Mouse (Mus musculus): ENCODE results near the gene Lexm. TPM values are rescaled to one million over a fixed set of nuclear protein-coding genes. Genes with fewer than 3 reads are reported as not detected.

Lexm gene
- total and polyA plus RNA-seq, 3 experiments = not detected

DNA sequence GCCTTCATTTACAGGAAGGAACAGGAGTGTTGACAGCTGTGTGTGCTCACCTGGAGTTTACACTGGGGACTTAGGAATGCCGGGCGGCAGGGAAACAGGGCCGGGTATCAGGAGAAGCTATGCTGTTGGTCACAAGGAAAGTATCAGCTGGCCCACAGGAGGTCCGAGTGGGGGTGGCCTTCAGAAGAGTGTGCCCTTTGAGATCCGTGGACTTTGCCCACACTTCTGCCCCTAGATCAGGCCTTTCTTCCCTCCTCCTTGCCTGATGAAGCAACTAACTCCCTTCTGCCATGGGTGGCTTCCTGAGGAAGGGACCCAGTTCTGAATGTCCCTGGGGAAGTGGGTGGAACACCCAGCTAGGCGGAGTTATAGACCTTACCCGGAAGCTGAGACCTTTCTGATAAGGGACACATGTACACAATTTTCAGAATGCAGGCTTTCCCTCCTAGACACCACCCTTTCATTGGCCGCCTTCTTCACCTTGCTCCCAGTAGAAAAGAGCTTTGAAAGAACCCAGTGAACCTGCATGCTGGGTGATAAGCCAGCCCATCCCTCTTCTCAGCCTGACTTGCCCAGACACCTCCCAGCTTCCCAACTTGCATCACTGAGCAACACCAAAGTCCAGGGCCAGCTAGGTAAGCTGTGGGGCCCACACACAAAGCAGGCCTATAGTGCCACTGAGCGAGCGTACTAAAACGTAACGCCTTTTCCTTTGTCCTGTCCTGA lies 34.5 kb downstream of the Lexm start:
- DNase-seq = no peak

DNA sequence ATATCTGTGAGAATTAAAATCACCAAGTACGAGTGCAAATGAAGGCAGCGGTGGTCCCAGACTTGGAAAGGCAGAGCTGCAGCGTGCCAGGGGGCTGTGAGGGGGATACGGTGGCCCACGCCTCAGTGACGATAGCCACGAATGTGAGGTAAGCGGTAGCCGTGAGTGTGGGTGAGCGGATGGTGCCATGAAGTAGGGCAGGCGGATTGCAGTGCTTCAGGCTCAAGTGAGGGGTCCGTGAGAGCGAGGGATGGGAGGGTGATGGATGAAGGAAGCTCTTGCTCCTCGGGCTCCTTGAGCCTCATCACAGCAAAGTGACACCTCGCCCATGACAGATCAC lies 35.2 kb downstream of the Lexm start:
- no peak for DNase-seq

DNA sequence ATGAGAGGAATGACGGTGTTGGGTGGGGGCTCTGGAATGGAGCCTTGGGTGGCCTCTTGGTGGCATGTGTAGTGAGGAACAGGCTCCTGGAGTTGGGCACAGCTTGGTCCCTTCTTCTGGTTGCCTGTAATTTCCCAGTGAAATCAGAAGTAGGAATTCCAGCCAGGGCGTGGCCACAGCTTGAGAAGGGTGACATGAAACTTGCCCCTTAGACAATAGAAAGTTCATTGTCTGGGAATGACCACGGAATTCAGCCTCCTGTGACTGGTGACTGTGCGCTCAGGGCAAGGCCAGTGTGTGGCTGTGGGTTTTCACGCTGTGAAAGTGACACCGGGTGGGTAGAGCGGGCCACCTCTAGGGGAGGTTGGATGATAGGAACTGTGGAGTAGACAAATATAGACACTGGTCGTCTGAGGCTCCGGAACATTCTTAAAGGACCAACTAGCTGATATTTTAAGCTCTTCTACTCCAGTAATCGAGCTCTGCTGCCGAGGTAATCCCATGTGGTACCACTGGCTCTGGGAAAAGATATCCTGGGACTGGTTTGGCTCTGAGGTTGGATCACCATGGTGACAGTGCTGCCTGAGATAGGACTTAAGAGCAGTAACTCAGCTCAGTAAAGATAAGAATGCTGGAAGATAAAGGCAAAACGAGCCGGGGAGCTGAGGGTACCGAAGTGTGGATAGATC lies 35.7 kb downstream of the Lexm start:
- no peak for DNase-seq

DNA sequence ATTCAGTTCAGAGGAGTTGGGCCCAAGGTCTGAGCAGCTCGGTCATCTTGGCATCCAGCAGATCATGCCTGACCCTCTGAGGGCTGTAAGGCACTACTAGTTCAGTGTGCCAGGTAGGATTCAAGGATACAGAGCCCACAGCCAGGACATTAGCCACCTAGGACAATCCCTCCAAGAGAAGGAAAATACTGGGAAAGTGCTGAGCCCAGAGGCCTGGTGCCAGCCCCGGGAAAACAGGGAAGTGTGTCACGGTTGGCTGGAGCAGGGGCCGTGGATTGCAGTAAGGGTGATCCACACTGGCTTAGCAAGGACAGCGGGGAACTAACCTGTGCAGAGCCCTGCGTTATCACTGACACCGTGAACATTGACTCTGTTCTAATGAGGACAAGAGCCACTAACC lies 39.5 kb downstream of the Lexm start:
- no peak for DNase-seq

DNA sequence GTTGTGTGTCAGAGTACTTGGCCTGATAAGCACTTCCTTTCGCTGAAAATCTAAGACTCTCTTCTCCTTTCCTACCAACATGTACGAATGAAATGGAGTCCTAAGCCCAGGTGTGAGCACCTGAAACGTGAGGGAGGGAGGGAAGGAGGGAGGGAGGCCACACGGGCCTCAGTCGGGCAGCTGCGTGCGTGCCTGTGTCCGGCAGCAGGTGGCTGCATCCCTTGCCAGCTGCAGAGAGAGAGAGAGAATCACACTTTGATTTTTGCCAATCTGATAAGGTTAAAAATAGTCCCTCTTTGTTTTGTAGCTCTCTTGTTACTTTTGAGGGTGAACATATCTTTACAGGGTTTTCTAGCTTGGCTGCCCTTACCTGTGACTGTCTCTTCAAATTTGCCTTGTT lies 42.0 kb downstream of the Lexm start:
- DNase-seq = no peak

DNA sequence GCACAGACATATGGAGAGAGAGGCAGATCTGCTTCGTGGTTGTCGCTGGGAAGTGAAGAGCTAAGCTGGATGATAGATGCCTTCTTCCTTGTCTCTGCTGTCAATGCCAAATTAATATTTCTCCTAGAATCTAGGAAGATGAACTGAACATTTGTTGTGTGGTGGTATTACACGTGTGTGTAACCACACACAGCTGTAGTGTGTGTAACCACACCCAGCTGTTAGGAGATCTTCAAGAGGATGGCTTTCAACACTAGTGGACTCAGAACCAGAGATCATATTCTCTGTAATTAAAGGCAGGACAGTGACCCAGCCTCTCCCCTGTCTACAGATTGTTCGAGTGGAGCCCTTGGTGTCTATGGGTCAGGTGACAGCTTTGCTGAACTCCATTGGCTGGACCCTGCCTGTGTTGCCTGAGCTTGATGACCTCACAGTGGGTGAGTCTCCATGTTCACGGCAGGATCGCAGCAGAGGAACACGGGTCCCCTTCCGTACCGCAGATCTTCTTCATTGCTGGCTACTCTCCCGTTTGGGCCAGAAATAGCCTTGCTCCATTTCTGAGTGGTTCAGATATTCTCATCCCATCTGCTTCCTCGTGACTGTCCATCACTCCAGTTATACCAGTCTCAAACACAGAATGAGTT lies 45.8 kb downstream of the Lexm start:
- DNase-seq = no peak

DNA sequence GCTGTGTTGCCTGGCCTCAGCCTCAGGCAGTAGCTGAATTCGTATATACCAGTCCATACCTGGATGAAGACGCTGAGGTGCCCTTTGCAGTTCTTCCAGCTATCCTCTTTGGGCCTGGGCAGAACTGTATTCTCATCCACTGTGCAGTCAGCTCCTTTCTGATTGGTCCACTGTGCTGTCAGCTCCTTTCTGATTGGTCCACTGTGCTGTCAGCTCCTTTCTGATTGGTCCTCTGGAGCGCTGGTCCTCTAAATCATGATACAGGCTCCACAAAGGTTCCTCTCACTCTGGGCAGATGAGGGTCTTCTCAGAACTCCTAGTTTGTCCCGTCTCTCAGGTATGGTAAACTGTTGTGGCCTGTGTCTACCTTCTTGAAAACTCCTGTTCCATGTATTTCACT lies 47.4 kb downstream of the Lexm start:
- no peak for DNase-seq

DNA sequence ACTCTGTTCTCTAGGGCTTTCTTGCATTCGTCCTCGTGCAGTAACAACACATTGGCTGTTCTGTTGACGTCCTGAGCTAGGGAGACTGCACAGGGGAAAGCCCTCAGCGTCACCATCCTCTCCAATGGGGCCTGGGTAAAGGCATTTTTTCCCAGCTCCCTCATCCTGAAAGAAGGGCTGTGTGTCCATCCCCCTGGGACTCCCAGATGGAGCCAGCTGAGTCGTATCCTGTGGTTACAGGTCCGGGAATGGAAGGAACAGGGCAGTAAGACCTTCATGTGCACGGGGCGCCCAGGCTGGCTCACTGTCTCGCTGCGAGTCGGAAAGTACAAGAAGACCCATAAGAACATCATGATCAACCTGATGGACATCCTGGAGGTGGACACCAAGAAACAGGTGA lies 52.9 kb downstream of the Lexm start:
- no peak for DNase-seq

DNA sequence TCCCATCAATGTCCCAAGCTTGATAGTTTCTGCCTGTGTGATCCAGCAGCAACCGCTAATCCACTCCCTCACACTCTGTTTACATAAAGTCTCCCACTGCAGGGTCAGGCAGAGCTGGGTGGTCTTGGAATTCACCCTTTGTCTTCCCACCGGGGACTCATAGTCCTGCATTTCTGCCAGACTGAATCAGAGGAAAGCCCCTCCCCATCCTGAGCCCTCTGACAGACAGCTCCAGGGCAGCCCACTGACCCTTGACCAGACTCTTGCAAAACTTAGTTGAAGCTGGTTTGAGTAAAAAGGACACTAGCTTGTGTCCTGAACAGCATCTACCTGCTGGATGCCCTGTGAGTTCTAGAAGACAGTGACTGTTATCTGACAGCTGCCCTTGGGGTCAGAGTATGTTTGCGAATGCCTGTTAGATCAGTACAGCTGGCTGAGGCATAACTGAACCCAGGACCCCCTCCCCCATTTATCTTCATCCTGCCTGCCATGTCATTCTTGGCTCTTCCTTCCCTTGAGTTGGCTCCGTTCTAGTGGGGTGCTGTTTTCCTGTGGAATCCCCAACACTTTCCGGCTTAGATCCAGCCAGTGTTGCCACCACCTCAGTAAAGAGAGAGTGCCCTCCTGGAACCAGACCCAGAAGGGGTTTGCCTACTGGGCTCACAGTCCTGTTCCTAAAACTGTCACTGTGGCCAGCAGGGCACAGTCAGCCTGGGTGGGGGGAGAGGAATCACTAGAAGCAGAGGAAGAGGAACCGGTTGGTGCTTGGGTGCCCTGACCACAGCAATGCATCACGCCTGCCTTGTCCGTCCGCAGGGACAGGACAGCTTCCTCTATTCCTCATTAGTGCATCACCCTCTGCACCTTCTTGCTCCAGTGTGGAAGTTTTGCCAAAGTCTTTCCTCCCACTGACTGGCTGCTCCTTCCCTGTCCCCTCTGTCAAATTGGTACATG lies 53.9 kb downstream of the Lexm start:
- no peak for DNase-seq

DNA sequence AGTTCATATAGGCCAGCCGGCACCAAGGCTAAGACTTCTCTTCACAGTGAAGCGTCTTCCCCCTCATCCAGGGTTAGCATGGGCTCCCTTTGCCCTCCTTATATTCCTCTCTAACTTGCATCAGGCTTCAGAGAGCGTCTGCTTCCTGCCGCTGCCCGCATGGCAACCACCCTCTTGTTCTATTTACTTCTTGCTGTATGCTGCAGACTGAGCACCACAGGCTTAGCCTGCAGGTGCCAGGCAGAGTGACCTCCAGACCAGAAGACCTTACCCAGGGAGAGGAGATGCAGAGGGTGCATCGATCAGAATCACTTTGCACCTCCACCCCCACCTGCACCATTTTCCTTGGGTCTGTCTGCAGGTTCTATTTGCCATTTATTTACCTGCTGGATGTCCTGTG lies 55.0 kb downstream of the Lexm start:
- DNase-seq = peak; percentile 24

DNA sequence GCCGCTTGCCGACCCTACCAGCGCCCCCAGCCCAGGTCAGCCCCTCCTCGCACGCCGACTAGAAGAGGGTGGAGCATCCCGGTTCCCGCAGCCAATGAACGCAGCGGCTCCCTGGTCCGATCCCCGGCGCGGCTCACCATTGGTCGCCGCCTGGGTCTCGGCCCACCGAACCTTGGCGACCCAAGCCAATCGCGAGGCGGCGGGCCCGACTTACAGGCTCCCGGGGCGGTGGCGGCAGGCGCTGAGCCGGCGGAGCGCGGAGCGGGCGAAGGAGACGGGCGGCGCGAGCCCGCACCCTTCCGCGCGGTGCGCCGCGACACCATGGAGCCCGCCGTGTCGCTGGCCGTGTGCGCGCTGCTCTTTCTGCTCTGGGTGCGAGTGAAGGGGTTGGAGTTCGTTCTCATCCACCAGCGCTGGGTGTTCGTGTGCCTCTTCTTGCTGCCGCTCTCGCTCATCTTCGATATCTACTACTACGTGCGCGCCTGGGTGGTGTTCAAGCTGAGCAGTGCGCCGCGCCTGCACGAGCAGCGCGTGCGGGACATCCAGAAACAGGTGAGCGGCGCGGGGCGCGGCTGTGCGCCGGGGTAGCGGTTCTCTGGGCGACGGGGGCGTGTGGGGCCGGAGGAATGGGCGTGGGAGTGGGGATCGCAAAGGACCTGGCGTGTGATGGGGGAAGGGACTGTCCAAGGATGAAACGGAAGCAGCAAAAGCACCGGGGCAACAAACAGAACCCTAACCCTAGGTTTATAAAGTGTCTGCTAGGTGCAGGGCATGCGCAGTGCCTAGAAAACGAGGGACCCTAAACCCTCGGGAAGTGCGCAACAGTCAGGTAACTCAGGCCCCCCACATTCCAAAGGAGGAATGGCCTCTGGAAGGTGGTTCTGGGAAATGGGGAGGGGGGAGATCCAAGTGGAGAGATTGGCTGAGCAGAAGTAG lies 55.9 kb downstream of the Lexm start, which contains the start of gene Dhcr24:
Gene Dhcr24 (plus strand): TSS at position 193 of the 936 bp plus-strand sequence.
- DNase-seq = peak; percentile 97

DNA sequence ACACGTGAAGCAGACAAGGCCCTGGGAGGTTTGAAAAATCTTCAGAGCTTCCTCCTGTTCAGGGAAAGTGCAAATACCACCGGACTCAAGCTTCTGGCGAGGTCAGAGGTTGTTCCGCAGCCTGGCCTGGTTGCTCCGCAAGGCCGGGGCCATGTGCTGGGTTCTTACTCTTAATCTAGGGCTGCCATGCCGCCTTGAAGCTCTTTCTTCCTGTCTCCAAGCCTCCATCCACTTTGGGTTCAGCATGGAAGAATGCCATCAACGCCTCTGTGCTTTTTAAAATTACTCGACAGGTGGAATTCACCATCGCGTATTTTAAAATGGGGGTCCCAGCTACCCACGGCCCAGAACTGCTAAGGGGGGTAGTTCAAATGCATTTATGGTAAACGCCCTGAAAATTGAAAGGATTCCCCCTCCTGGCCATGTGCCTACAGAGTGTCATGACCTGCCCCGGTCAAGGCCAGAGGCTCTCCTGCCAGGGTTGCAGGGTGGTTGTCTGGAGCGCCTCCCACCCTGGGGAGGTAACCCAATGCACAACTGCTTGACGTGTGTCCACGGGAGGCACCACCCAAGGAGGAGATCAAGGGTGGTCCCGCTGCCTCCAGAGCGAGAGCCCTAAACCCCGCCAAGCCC lies 56.7 kb downstream of the Lexm start:
- DNase-seq = peak; percentile 17

DNA sequence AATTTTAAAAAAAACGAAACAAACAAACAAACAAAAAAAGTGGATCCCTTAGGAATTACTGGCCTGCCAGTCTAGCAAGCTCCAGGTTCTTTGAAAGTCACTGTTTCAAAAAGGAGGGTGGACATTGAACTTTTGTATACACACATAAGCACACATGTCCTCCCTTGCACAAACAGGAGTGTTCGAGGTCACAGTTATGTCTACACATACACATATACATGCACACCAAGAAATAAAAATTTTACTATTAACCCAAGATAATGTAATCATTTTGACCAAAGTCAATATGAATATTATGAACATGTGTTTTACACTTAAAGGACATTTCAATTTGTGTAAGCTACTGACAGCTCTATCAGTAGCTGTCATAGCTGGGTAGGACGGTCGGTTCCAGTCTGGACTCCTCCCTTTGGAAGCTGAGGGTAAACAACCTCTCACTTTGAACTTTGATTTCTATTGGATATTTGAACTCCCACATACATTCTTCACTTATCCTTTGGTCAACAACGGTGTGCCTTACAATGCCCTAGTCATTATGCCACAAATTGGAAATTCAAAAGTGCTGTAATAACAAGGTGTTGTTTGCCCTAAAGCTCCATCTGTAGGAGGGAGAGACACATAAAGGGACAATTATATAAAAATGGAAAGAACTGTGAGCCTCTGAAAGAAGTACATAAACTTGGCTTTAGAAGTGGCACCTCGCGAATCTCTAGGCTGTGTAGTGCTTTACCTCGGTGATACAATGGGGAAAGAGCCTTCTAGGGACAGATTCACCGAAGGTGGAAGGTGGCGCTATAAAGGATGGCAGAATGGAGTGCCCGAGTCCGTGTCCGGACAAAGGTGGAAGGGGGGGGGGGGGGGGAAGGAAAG lies 57.5 kb downstream of the Lexm start:
- no peak for DNase-seq

DNA sequence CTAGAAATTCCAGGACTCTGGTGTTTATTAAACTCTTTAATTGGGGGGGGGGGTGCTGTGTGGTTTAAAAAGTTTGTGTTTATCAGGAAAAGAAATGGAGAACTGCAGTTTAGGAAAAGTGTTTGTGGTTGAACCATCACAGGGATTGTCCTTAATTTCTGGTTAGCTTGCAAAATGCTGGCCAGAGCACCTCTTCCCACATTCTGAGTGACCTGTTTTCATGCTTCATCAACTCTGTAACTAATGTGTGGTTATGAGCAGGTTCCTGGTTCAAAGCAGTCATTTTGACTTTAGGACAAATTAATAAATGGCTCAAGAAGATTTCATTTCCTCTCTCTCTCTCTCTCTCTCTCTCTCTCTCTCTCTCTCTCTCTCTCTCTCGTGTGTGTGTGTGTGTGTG lies 59.1 kb downstream of the Lexm start:
- no peak for DNase-seq

DNA sequence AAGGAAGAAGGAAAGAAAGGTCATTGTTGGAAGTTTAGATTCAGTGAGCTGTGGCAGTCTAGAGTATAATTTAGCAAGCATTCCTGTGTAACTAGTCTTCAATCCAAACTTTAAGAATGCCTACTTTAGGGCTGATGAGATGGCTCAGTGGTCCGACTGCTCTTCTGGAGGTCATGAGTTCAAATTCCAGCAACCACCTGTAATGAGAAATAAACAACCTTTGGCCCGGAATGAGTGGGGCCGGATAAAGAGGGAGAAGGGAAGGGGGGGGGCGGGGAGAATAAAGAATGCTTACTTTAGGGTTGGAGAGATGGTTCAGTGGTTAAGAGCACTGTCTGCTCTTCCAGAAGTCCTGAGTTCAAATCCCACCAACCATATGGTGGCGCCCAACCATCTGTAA lies 59.8 kb downstream of the Lexm start:
- DNase-seq = no peak

DNA sequence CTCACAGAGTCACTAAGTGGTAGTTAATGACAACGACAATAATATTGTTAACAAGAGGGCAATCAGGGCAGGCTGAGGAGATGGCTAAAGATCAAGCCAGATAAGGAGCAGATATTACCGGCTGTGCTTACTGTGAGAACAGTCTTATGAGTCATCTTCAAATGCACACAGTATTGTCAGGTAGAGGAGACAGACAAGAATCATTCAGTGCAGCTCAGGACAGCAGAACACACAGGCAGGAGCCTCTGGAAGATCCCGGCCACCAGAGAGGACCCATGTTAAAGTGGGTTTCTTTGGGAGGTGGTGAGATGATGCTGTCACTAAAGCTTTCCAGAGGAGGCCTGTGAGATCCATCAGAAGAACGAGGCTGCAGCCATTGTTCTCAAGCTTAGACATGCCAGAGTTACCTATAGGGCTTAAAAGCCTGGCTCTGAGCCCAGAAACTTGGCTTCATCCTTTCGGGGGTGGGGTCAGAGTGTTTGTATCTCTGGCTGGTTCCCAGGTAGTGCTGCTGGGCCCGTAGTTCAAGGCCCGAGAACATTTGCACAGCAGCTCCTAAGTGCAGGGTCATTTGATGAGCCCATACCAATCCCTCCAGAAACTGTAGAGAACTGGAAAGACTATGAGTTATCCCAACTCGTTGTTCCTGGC lies 66.4 kb downstream of the Lexm start:
- DNase-seq = no peak

DNA sequence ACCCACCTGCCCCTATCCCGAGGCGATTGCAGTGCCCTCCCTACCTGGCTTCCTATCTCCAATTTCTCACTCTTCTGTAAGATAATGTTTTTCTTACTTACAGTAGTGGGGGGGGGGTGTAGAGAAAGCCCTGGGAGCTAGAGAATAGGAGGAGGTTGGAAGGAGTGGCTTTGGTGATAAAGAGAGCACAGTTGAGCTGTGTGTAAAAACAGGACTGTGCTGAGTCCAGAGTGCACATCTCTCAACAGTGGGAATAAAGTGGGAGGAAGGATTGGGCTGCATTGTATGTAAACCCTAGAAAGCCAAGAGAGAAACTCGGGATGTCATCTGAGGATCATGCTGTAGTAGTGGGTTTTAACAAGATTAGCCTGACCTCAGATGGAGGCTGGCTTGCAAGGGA lies 68.9 kb downstream of the Lexm start:
- no peak for DNase-seq

DNA sequence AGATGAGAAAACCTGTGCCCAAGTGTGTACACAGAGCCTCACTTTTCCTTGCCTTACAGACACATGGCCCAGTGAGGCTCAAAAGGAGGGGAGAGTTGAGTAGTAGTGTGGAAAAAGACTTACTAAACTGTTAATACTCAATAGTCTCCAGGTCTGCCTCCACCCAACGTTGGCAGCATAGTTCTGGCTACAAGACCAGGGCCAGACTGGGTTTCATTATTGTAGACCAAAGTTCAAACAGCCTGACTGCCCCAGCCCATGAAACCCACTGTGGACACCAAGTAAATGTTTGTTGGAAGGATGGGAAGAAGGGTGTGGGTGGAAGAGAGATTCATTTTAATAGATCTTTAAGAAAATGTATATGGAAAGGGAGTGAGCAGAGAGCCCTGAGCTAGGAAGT lies 70.1 kb downstream of the Lexm start:
- no peak for DNase-seq

DNA sequence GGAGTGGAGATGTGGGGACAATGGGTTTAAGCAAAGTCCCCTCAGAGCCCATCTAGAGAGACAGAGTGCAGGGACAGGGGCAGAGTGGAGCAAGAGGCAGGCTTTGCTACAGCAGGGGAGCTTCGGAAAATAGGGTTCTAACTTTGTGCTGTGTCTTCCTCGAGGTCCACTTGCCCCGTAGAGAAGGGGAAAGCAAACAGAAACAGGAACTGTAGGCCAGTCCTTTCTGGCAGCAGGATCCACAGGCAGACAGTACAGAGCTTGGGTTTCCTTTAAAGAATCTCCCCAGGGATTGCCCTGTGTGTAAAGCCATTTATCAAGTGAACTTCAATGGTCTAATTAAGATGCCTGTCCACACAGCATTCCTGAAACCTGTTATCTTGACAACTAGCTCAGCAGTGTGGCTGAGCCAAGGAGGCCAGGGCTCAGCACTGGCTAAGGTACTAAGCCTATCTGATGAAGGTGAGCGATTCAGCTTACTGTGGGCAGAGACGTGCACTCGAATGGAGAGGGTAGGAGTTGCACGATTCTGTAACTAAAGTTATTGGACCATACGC lies 71.1 kb downstream of the Lexm start:
- no peak for DNase-seq
